Mouse (Mus musculus) frontal cortex, adult 2 months (tissue): Measurements from ENCODE around the gene 4933430I17Rik. TPM values are rescaled to one million over a fixed set of nuclear protein-coding genes. Genes with fewer than 3 reads are reported as not detected.
A peak's percentile ranks its signal among the peaks of the same experiment; 100 is the strongest.
"Not testable (repeated sequence)": the region's sequence is repeated elsewhere in the genome, so short reads cannot be mapped to it uniquely, and the experiment has no call there.

Source experiments
- DNase-seq, 2 experiments: peaks; one replicate each; pipeline ENCODE4 v3.0.0; 2022; ENCODE audit warnings: low spot score in 1 of 2; ENCODE audit errors: extremely low spot score in 1 of 2
- polyA plus RNA-seq: library from polyadenylated mRNA; depleted of rRNA; stranded (reverse); fragments of >200 nt; gene quantifications from 2 replicates; pipeline ENCODE4 v1.2.3, GENCODE M21; 2012

Gene 4933430I17Rik
- polyA plus RNA-seq, 1 experiment = 0.44 TPM

- no peak for DNase-seq
Measured at GRCm38 (mm10) chr4:62541802-62542201, 16.6 kb downstream of the 4933430I17Rik start.

GRCm38 (mm10) chr4:62543782-62544181, 18.6 kb downstream of the 4933430I17Rik start:
- no peak for DNase-seq

GRCm38 (mm10) chr4:62544801-62545200, 19.6 kb downstream of the 4933430I17Rik start:
- no peak for DNase-seq

- DNase-seq = no peak
Measured at GRCm38 (mm10) chr4:62551966-62552365, 26.8 kb downstream of the 4933430I17Rik start.

GRCm38 (mm10) chr4:62557436-62557835, 32.3 kb downstream of the 4933430I17Rik start:
- DNase-seq = peak; percentile 11 to 25

GRCm38 (mm10) chr4:62559797-62560329, 34.7 kb downstream of the 4933430I17Rik start, which contains the start of gene Rgs3:
Gene Rgs3 (plus strand): TSS chr4:62559847.
- no peak for DNase-seq

- peak; percentile 39 to 92 for DNase-seq
Measured at GRCm38 (mm10) chr4:62560963-62561629, 35.9 kb downstream of the 4933430I17Rik start.

- no peak for DNase-seq
Measured at GRCm38 (mm10) chr4:62561630-62562001, 36.4 kb downstream of the 4933430I17Rik start.

- no peak for DNase-seq
Measured at GRCm38 (mm10) chr4:62562006-62562405, 36.8 kb downstream of the 4933430I17Rik start.

- DNase-seq = no peak
Measured at GRCm38 (mm10) chr4:62566530-62566929, 41.4 kb downstream of the 4933430I17Rik start.

- DNase-seq = no peak
Measured at GRCm38 (mm10) chr4:62567696-62568095, 42.5 kb downstream of the 4933430I17Rik start.

- DNase-seq = no peak
Measured at GRCm38 (mm10) chr4:62568359-62568758, 43.2 kb downstream of the 4933430I17Rik start.

- no peak for DNase-seq
Measured at GRCm38 (mm10) chr4:62569603-62570002, 44.4 kb downstream of the 4933430I17Rik start.

- no peak for DNase-seq
Measured at GRCm38 (mm10) chr4:62570029-62570428, 44.9 kb downstream of the 4933430I17Rik start.

GRCm38 (mm10) chr4:62582365-62583264, 57.4 kb downstream of the 4933430I17Rik start:
- DNase-seq = peak; percentile 42 to 63

GRCm38 (mm10) chr4:62583265-62584092, 58.3 kb downstream of the 4933430I17Rik start:
- DNase-seq = peak in 1 of 2 experiments; percentile 44

GRCm38 (mm10) chr4:62587067-62587466, 61.9 kb downstream of the 4933430I17Rik start:
- DNase-seq = no peak

- no peak for DNase-seq
Measured at GRCm38 (mm10) chr4:62590878-62591277, 65.7 kb downstream of the 4933430I17Rik start.

- DNase-seq = no peak
Measured at GRCm38 (mm10) chr4:62591326-62591725, 66.2 kb downstream of the 4933430I17Rik start.

GRCm38 (mm10) chr4:62593546-62594240, 68.5 kb downstream of the 4933430I17Rik start:
- DNase-seq = not testable (repeated sequence)
